Mouse (Mus musculus) brain, embryonic 14.5 days (tissue): Measurements from ENCODE around the gene Gm47995.

Experiments
- CTCF ChIP-seq: fragments of 200-500 bp; IDR thresholded peaks from 2 replicates; pipeline ENCODE4 v1.5.1; 2012; ENCODE audit warnings: inconsistent platforms, mild to moderate bottlenecking, moderate library complexity, borderline replicate concordance; ENCODE audit not compliant: insufficient read depth, insufficient read length; ENCODE audit errors: extremely low read depth
- POLR2A ChIP-seq: fragments of 200-500 bp; IDR thresholded peaks from 2 replicates; pipeline ENCODE4 v1.6.1; 2012; ENCODE audit warnings: mild to moderate bottlenecking, inconsistent platforms, borderline replicate concordance; ENCODE audit not compliant: poor library complexity, insufficient read depth, insufficient read length, severe bottlenecking; ENCODE audit errors: extremely low read depth

GRCm38 (mm10) chr1:151219045-151219444, 20.8 kb downstream of the Gm47995 start:
- TF ChIP-seq CTCF (no peak), POLR2A (no peak)
